Mouse (Mus musculus) stomach, embryonic 16.5 days (tissue): ENCODE measurements at regions not wholly inside any gene's neighbourhood (a gene's known extent, or its start where the extent isn't known, plus 50 kb on each side); places are given as distances from the start of the nearest gene placed in this dataset.

Source experiments
- ATAC-seq: fragments of 200-750 bp; cut with Nextera tagmentation; 2 replicates; pipeline ENCODE4 v1.8.0; 2017; ENCODE audit warnings: moderate number of reproducible peaks, moderate TSS enrichment; ENCODE audit not compliant: insufficient read depth, low FRiP score
- H3K27ac ChIP-seq: fragments of 300-500 bp; sonication (generic); 2 replicates; pipeline ENCODE4 v1.5.1; 2014; ENCODE audit warnings: low read length
- H3K27me3 ChIP-seq: fragments of 300-500 bp; sonication (generic); 2 replicates; pipeline ENCODE4 v1.6.1; 2014; ENCODE audit warnings: low read length, control low read depth, mixed read lengths; ENCODE audit not compliant: control insufficient read depth, insufficient read depth
- H3K36me3 ChIP-seq: fragments of 300-500 bp; sonication (generic); 2 replicates; pipeline ENCODE4 v1.6.1; 2014; ENCODE audit warnings: low read length; ENCODE audit not compliant: control insufficient read depth, insufficient read depth
- H3K4me1 ChIP-seq: fragments of 300-500 bp; sonication (generic); 2 replicates; pipeline ENCODE4 v1.6.1; 2014; ENCODE audit warnings: low read length, control low read depth, mixed read lengths; ENCODE audit not compliant: control insufficient read depth, insufficient read depth
- H3K4me2 ChIP-seq: fragments of 300-500 bp; sonication (generic); 2 replicates; pipeline ENCODE4 v1.6.1; 2014; ENCODE audit warnings: low read depth, low read length, mixed read lengths
- H3K4me3 ChIP-seq: fragments of 300-500 bp; sonication (generic); replicated peaks from 2 replicates; pipeline ENCODE4 v1.5.1; 2014; ENCODE audit warnings: mild to moderate bottlenecking, low read length
- H3K9ac ChIP-seq: fragments of 300-500 bp; sonication (generic); 2 replicates; pipeline ENCODE4 v1.6.1; 2014; ENCODE audit warnings: low read length
- H3K9me3 ChIP-seq: fragments of 300-500 bp; sonication (generic); replicated peaks from 2 replicates; pipeline ENCODE4 v1.6.1; 2016; ENCODE audit warnings: low read length, control low read depth; ENCODE audit not compliant: control insufficient read depth
- WGBS: fragments of 180-500 bp; shearing (Covaris S2); extraction: QIAGEN DNeasy Blood & Tissue Kit; methylation state at CpG from one replicate; pipeline ENCODE4 v1.1.7; 2014; 5-methylcytosine and 5-hydroxymethylcytosine counted together

GRCm38 (mm10) chr14:79821352-79822010, 50.4 kb upstream of the Pcdh8 start:
- 65% methylated on average over 5 of the region's 5 CpGs for WGBS
- Histone ChIP-seq H3K36me3 (no peaks in the 10 kb centered on the region), H3K27me3 (no peaks in the 10 kb centered on the region), H3K4me2 (no peak overlapping the region), H3K9me3 (no peaks in the 10 kb centered on the region), H3K9ac (no peak overlapping the region), H3K27ac (no peak overlapping the region), H3K4me1 (no peaks in the 10 kb centered on the region), H3K4me3 (no peak overlapping the region)
- ATAC-seq, result no peak
